Mouse (Mus musculus): ENCODE data around the gene Bola3. TPM values are rescaled to one million over a fixed set of nuclear protein-coding genes. Genes with fewer than 3 reads are reported as not detected.

The Bola3 gene
- polyA plus RNA-seq, 1 experiment, result 7.3 TPM

- peaks cover 9% of the 10 kb centered on the region; the same call in 1 of the 2 replicates for H3K4me1 ChIP-seq (ENCODE audit: control insufficient read depth, insufficient read depth, insufficient read length, low read length)
- no peaks in the 10 kb centered on the region for H3K27me3 ChIP-seq (ENCODE audit: control insufficient read depth, insufficient read depth, low read length)
- TF ChIP-seq CTCF (IDR thresholded peaks at IDR 0.05; ENCODE audit: extremely low read depth, insufficient read length, insufficient replicate concordance, low read depth, low read length) (no peak), POLR2A (IDR thresholded peaks at IDR 0.05; ENCODE audit: low read depth, low read length) (no peak)
- no peak overlapping the region for H3K27ac ChIP-seq (ENCODE audit: insufficient read depth, low read depth, low read length)
- no peak overlapping the region for H3K4me3 ChIP-seq (ENCODE audit: low read depth, low read length)
- WGBS, result 65% methylated on average over 3 of the region's 3 CpGs
- H3K36me3 ChIP-seq (ENCODE audit: control insufficient read depth, insufficient read depth, low read length), result peaks cover 15% of the 10 kb centered on the region
Measured at GRCm38 (mm10) chr6:83347916-83348315, 1.0 kb upstream of the Bola3 start.

- Histone ChIP-seq H3K27me3 (ENCODE audit: control insufficient read depth, insufficient read depth, low read length) (no peaks in the 10 kb centered on the region), H3K4me1 (ENCODE audit: control insufficient read depth, insufficient read depth, insufficient read length, low read length) (peaks cover 12% of the 10 kb centered on the region; the same call in 1 of the 2 replicates), H3K27ac (ENCODE audit: insufficient read depth, low read depth, low read length) (no peak overlapping the region), H3K36me3 (ENCODE audit: control insufficient read depth, insufficient read depth, low read length) (peaks cover 15% of the 10 kb centered on the region), H3K4me3 (ENCODE audit: low read depth, low read length) (peak overlapping the region; percentile 78)
- 1% methylated on average over 53 of the region's 53 CpGs for WGBS
- TF ChIP-seq POLR2A (IDR thresholded peaks at IDR 0.05; ENCODE audit: low read depth, low read length) (peak; percentile 81; the same call in 1 of the 2 replicates), CTCF (IDR thresholded peaks at IDR 0.05; ENCODE audit: extremely low read depth, insufficient read length, insufficient replicate concordance, low read depth, low read length) (peak; percentile 74)
Measured at GRCm38 (mm10) chr6:83349274-83349958, 469 bp downstream of the Bola3 start.

DNA sequence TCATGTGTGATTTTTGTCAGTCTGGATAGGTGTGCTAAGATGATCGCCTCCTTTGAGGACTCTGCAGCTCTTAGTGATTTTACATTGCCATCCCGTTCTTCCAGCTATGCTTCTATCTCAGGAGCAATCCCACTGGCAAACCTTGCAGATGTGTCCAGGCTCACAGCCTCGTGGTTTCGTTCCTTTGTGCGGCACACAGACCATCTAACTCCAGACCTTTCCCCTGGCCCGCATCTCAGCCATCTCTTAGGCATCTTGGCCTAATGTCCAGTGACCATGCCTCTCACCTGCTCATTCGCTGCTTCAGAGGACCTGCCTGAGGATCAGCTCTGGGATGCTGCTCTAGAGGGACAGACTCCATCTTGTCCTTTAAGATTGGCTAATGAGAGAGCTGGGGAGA is 1.2 kb downstream of the Bola3 start:
- Histone ChIP-seq H3K27ac (ENCODE audit: insufficient read depth, low read depth, low read length) (no peak overlapping the region), H3K36me3 (ENCODE audit: control insufficient read depth, insufficient read depth, low read length) (peaks cover 14% of the 10 kb centered on the region), H3K4me3 (ENCODE audit: low read depth, low read length) (peak overlapping the region; percentile 78), H3K27me3 (ENCODE audit: control insufficient read depth, insufficient read depth, low read length) (no peaks in the 10 kb centered on the region), H3K4me1 (ENCODE audit: control insufficient read depth, insufficient read depth, insufficient read length, low read length) (peaks cover 19% of the 10 kb centered on the region; the same call in 1 of the 2 replicates)
- 71% methylated on average over 7 of the region's 7 CpGs for WGBS
- TF ChIP-seq CTCF (IDR thresholded peaks at IDR 0.05; ENCODE audit: extremely low read depth, insufficient read length, insufficient replicate concordance, low read depth, low read length), result no peak
- TF ChIP-seq POLR2A (IDR thresholded peaks at IDR 0.05; ENCODE audit: low read depth, low read length), result no peak

GRCm38 (mm10) chr6:83350851-83351405 is 2.0 kb downstream of the Bola3 start:
- no peak overlapping the region for H3K27ac ChIP-seq (ENCODE audit: insufficient read depth, low read depth, low read length)
- no peak overlapping the region for H3K4me3 ChIP-seq (ENCODE audit: low read depth, low read length)
- 87% methylated on average over 16 of the region's 16 CpGs for WGBS
- TF ChIP-seq CTCF (IDR thresholded peaks at IDR 0.05; ENCODE audit: extremely low read depth, insufficient read length, insufficient replicate concordance, low read depth, low read length), result no peak
- TF ChIP-seq POLR2A (IDR thresholded peaks at IDR 0.05; ENCODE audit: low read depth, low read length), result no peak
- peaks cover 22% of the 10 kb centered on the region; the same call in 1 of the 2 replicates for H3K4me1 ChIP-seq (ENCODE audit: control insufficient read depth, insufficient read depth, insufficient read length, low read length)
- H3K27me3 ChIP-seq (ENCODE audit: control insufficient read depth, insufficient read depth, low read length), result no peaks in the 10 kb centered on the region
- peaks cover 14% of the 10 kb centered on the region for H3K36me3 ChIP-seq (ENCODE audit: control insufficient read depth, insufficient read depth, low read length)

DNA sequence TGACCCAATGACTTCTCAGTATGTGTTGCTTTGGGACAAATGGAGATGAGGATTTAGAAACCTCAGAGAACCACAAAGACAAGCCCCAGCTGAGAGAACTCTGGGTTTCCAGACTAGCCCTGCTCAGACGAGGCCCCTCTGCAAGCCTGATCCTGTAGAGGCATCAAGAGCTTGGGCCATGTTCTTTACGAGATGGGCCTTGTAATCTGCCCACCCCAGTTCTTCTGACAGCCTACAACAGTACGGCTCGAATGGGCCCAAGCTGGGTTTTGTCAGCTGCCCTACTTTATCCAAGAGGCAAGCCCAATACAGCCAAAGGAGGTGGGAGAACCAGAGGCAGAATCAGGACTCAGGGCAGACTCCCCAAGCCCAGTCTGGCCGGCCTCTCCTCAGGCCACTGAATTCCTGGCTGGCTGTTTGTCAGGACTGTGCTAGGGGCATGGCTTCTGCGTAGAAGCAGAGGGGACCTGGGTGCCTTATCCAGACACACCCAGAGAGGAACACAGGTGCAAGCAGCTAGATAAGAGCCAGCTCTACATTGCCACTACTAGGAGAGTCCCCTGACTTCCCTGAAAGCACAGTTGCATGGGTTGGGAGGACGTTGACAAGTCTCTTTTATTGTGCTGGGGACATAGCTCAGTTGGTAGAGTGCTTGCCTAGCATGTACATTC is 2.7 kb downstream of the Bola3 start:
- Histone ChIP-seq H3K36me3 (ENCODE audit: control insufficient read depth, insufficient read depth, low read length) (peaks cover 15% of the 10 kb centered on the region), H3K4me3 (ENCODE audit: low read depth, low read length) (no peak overlapping the region), H3K4me1 (ENCODE audit: control insufficient read depth, insufficient read depth, insufficient read length, low read length) (peaks cover 22% of the 10 kb centered on the region; the same call in 1 of the 2 replicates), H3K27me3 (ENCODE audit: control insufficient read depth, insufficient read depth, low read length) (no peaks in the 10 kb centered on the region), H3K27ac (ENCODE audit: insufficient read depth, low read depth, low read length) (no peak overlapping the region)
- TF ChIP-seq CTCF (IDR thresholded peaks at IDR 0.05; ENCODE audit: extremely low read depth, insufficient read length, insufficient replicate concordance, low read depth, low read length) (no peak), POLR2A (IDR thresholded peaks at IDR 0.05; ENCODE audit: low read depth, low read length) (no peak)
- WGBS, result 28% methylated on average over 7 of the region's 7 CpGs

DNA sequence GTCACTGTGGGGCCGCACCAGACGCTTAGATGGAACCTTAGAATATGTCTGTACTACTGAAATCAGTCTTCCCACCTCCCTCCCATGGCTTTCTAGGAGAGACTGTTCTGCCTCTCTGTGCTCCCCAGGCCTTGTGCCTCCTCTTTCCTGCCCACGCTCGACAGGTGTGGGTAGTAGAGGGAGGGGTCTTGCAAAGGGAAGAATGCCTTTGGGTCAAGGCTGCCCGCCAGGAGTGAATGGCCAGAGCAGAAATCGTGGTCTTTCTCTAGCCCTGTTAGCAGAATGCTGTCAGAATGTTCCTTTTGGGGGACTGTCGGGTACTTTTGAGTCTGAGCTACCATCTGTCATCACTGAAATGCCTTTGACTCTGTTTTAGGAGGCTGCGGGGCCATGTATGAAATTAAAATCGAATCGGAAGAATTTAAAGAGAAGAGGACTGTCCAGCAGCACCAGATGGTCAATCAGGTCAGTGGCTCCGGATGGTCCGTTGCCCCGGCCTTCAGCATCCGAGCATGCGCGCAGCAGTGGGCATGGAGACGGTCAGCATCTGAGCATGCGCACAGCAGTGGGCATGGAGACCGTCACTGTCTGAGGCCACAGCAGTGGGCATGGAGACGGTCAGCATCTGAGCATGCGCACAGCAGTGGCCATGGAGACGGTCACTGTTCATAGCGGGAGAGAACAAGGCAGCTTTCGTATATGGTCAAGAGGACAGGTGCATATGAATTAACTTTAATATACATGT is 3.9 kb downstream of the Bola3 start:
- no peaks in the 10 kb centered on the region for H3K27me3 ChIP-seq (ENCODE audit: control insufficient read depth, insufficient read depth, low read length)
- peaks cover 22% of the 10 kb centered on the region; the same call in 1 of the 2 replicates for H3K4me1 ChIP-seq (ENCODE audit: control insufficient read depth, insufficient read depth, insufficient read length, low read length)
- H3K36me3 ChIP-seq (ENCODE audit: control insufficient read depth, insufficient read depth, low read length), result peaks cover 12% of the 10 kb centered on the region
- H3K27ac ChIP-seq (ENCODE audit: insufficient read depth, low read depth, low read length), result no peak overlapping the region
- H3K4me3 ChIP-seq (ENCODE audit: low read depth, low read length), result no peak overlapping the region
- TF ChIP-seq POLR2A (IDR thresholded peaks at IDR 0.05; ENCODE audit: low read depth, low read length) (no peak), CTCF (IDR thresholded peaks at IDR 0.05; ENCODE audit: extremely low read depth, insufficient read length, insufficient replicate concordance, low read depth, low read length) (no peak)
- 94% methylated on average over 24 of the region's 24 CpGs for WGBS

All from small intestine, adult 2 months (tissue).